7 mouse cellular contexts compared by ENCODE assay signal in genomic region chr19:56776719-56777382, GRCm38 (mm10). TPM values are rescaled to one million over a fixed set of nuclear protein-coding genes. Genes with fewer than 3 reads are reported as not detected.
DNase-seq lines count a peak whose midpoint lies in the region; ATAC-seq and TF ChIP-seq lines count a peak whose summit lies in the region.

No protein-coding gene starts in this region.

- WGBS in heart, embryonic 10.5 days: 26% methylated on average over 16 of the region's 16 CpGs

- H3K27ac ChIP-seq in heart, embryonic 10.5 days: no peak overlapping the region

- peaks cover 13% of the 10 kb centered on the region for H3K4me1 ChIP-seq in G1E (ENCODE audit: insufficient read depth, low read depth, low read length)
- peaks cover 48% of the 10 kb centered on the region for H3K4me1 ChIP-seq in heart, embryonic 10.5 days

- TF ChIP-seq CTCF in G1E (IDR thresholded peaks at IDR 0.05; ENCODE audit: low read depth, low read length): no peak

- no peaks in the 10 kb centered on the region for H3K9me3 ChIP-seq in G1E (replicated peaks)
- no peaks in the 10 kb centered on the region for H3K9me3 ChIP-seq in heart, embryonic 10.5 days

- peak; percentile 67 for DNase-seq in CD4-positive, CD25-positive, alpha-beta regulatory T cell, adult 2 months (ENCODE audit: low read depth, low spot score)
- peak; percentile 20 for DNase-seq in G1E (ENCODE audit: low spot score)
- peak; percentile 69 for DNase-seq in embryo, embryonic 11 days
- no peak for DNase-seq in heart, embryonic 10.5 days (ENCODE audit: low spot score)
- peak; percentile 73 for DNase-seq in kidney, postnatal 10 days
- peak; percentile 69 for DNase-seq in lung, postnatal 14 days
- peak; percentile 26 for DNase-seq in right cerebral cortex, postnatal 25 days

- peaks cover 4% of the 10 kb centered on the region for H3K36me3 ChIP-seq in G1E (replicated peaks)
- no peaks in the 10 kb centered on the region for H3K36me3 ChIP-seq in heart, embryonic 10.5 days

- peaks cover 22% of the 10 kb centered on the region for H3K27me3 ChIP-seq in G1E (ENCODE audit: insufficient read depth, low read length)
- H3K27me3 ChIP-seq in heart, embryonic 10.5 days (ENCODE audit: insufficient read depth, poor library complexity, severe bottlenecking): 0 out of 2 replicates have a peak, but pooled peaks cover 2% of the 10 kb centered on the region

- ATAC-seq in G1E (ENCODE audit: extremely low read depth, insufficient number of reproducible peaks, low FRiP score, poor library complexity, severe bottlenecking): no peak

- H3K4me3 ChIP-seq in G1E (ENCODE audit: low read depth, low read length): no peak overlapping the region
- peak overlapping the region; percentile 40 for H3K4me3 ChIP-seq in heart, embryonic 10.5 days

RNA-seq across cellular contexts. Expression of gene Ccdc186, which starts 45.1 kb away (rescaled TPM):
- total RNA-seq in G1E (2014; fragmentation: Nextera tagmentation) (86.8 and 118 TPM in 2 replicates), G1E (2017) (275 and 319 TPM in 2 replicates)
- polyA plus RNA-seq in G1E (2012): 2.7 and 3.0 TPM in 2 replicates
- polyA plus RNA-seq in heart, embryonic 10.5 days (2016; fragmentation: Nextera tagmentation; extraction: Ambion mirVana): 14.7 and 15.2 TPM in 2 replicates

RNA-seq across cellular contexts. Expression of gene Tdrd1, which starts 49.2 kb away (rescaled TPM):
- total RNA-seq in G1E (2014; fragmentation: Nextera tagmentation) (not detected in 2 replicates), G1E (2017) (under 0.01 and 0.05 TPM in 2 replicates)
- not detected in 2 replicates for polyA plus RNA-seq in G1E (2012)
- polyA plus RNA-seq in heart, embryonic 10.5 days (2016; fragmentation: Nextera tagmentation; extraction: Ambion mirVana): 1.0 TPM in 2 replicates

RNA-seq across cellular contexts. Expression of gene Adrb1, which starts 54.9 kb away (rescaled TPM):
- not detected in 2 replicates for total RNA-seq in G1E (2014; fragmentation: Nextera tagmentation)
- 0.05 TPM in 1 of 2 replicates, not detected in the other for total RNA-seq in G1E (2017)
- polyA plus RNA-seq in G1E (2012): not detected in 2 replicates
- polyA plus RNA-seq in heart, embryonic 10.5 days (2016; fragmentation: Nextera tagmentation; extraction: Ambion mirVana): 0.65 and 1.3 TPM in 2 replicates
